Mouse (Mus musculus) c-Kit-positive CD71-positive TER-119-positive erythroid progenitor cells, embryonic 14.5 days (primary cell): Measurements from ENCODE around the gene Ostf1.

ENCODE experiments used
- DNase-seq: peaks from one replicate; pipeline ENCODE4 v3.0.0-alpha.2; 2013; ENCODE audit warnings: low spot score

The Ostf1 gene

GRCm38 (mm10) chr19:18644084-18644483 is 12.5 kb upstream of the Ostf1 start:
- DNase-seq: peak; percentile 83

- no peak for DNase-seq
Observed at GRCm38 (mm10) chr19:18643411-18643810, 11.8 kb upstream of the Ostf1 start.

GRCm38 (mm10) chr19:18641001-18641400 is 9.4 kb upstream of the Ostf1 start:
- DNase-seq: no peak

GRCm38 (mm10) chr19:18639552-18639951 is 7.9 kb upstream of the Ostf1 start:
- no peak for DNase-seq

- DNase-seq: no peak
Observed at GRCm38 (mm10) chr19:18638949-18639348, 7.3 kb upstream of the Ostf1 start.

- no peak for DNase-seq
Observed at GRCm38 (mm10) chr19:18637954-18638353, 6.3 kb upstream of the Ostf1 start.

GRCm38 (mm10) chr19:18632231-18633185 is 885 bp upstream of the Ostf1 start:
- no peak for DNase-seq

- DNase-seq: peak; percentile 35
Observed at GRCm38 (mm10) chr19:18631161-18631643, 421 bp downstream of the Ostf1 start.

GRCm38 (mm10) chr19:18630221-18631119 is 1.2 kb downstream of the Ostf1 start:
- no peak for DNase-seq

GRCm38 (mm10) chr19:18629589-18629988 is 2.0 kb downstream of the Ostf1 start:
- DNase-seq: no peak

- no peak for DNase-seq
Observed at GRCm38 (mm10) chr19:18623894-18624293, 7.7 kb downstream of the Ostf1 start.

GRCm38 (mm10) chr19:18619691-18620090 is 11.9 kb downstream of the Ostf1 start:
- no peak for DNase-seq

- no peak for DNase-seq
Observed at GRCm38 (mm10) chr19:18619060-18619459, 12.6 kb downstream of the Ostf1 start.

- DNase-seq: no peak
Observed at GRCm38 (mm10) chr19:18617504-18617903, 14.1 kb downstream of the Ostf1 start.

GRCm38 (mm10) chr19:18615680-18616240 is 15.9 kb downstream of the Ostf1 start:
- DNase-seq: no peak

- DNase-seq: no peak
Observed at GRCm38 (mm10) chr19:18614337-18614736, 17.3 kb downstream of the Ostf1 start.

- DNase-seq: no peak
Observed at GRCm38 (mm10) chr19:18608975-18609374, 22.6 kb downstream of the Ostf1 start.

GRCm38 (mm10) chr19:18607907-18608306 is 23.7 kb downstream of the Ostf1 start:
- DNase-seq: no peak

- DNase-seq: no peak
Observed at GRCm38 (mm10) chr19:18603011-18603410, 28.6 kb downstream of the Ostf1 start.

GRCm38 (mm10) chr19:18600611-18601010 is 31.0 kb downstream of the Ostf1 start:
- no peak for DNase-seq

- DNase-seq: no peak
Observed at GRCm38 (mm10) chr19:18599650-18600049, 32.0 kb downstream of the Ostf1 start.

GRCm38 (mm10) chr19:18599051-18599450 is 32.6 kb downstream of the Ostf1 start:
- no peak for DNase-seq
